Mouse (Mus musculus): ENCODE results near the gene Esrrg.

Gene Esrrg

DNA sequence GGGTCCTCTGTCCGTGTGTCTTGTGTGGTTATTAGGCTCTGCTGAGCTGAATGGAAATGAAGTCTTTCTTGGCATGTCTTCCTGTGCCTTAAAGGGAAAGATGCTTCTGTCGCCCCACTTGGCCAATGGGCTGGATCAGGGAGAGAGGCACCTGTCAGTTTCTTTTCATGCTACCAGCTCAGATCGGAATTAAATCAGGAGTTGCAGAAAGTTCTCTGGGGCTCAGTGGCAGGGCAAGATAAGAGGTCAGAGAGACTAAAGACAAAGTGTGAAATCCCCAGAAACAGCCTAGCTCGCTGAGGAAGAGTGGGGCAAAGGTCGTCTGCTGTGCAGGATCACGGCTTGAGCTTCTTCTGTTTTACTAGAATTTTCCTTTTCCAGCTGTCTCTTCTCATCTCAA, 97.5 kb downstream of the Esrrg start:
- no peak for DNase-seq (ENCODE audit: low read depth, low spot score)

DNA sequence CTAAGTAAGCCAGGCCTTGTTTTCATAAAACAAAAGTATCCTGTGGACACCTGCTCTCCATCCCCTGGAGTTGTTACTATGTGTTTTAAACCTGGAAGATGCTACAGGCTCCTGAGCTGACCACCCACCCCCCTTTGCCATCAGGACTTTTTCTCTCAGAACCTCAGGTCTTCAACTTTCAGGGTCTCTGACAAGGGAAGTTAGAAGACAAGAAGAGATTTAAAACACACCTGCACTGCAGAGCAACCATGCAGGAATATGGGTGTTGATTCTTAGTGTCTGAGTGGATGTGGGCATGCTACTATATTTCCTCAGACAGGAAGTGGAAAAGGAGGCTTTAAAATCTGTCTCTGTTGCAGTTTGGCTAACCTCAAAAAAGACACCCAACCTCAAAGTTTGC, 98.6 kb downstream of the Esrrg start:
- DNase-seq (ENCODE audit: low read depth, low spot score), result no peak

GRCm38 (mm10) chr1:187710434-187710948, 101.9 kb downstream of the Esrrg start:
- DNase-seq (ENCODE audit: low read depth, low spot score), result no peak

DNA sequence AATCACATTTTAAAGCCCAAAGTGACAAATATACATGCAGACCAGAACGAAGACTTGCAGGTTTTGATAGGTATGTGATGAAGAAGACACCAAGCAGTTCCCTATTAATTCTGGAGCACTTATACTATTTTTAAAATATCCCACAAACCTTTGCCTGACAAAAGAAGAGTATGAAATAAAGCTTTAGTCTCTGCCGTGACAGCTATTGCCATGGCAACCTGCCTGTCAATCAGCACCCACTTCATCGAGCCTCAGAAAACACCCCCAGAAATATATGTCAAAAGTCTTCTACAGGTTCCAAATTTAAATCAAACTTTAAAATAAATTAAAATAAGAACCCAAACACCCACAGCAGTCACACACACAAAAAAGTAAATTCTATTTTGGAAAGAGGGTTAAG, 112.4 kb downstream of the Esrrg start:
- DNase-seq (ENCODE audit: low read depth, low spot score), result no peak

GRCm38 (mm10) chr1:187722016-187722415, 113.4 kb downstream of the Esrrg start:
- no peak for DNase-seq (ENCODE audit: low read depth, low spot score)

GRCm38 (mm10) chr1:187724651-187725050, 116.1 kb downstream of the Esrrg start:
- DNase-seq (ENCODE audit: low read depth, low spot score), result peak; percentile 41

DNA sequence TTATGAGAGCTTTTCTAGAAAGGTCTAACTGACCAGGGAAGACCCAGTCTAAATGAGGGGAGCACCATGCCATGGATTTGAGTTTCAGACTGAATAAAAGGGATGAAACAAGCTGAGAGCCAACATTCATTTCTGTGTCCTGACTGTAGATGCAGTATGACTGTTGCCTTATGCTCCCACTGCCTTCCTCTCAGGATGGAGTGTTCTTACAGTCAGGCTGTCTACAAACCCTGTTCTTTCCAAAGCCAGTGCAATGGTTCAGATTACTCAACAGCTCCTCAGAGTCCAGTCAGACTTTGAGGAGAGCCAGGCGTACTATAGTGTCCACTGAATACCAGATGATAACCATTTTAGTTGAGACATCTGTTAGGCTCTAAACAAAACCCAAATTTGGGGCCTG, 116.8 kb downstream of the Esrrg start:
- DNase-seq (ENCODE audit: low read depth, low spot score), result no peak

- DNase-seq (ENCODE audit: low read depth, low spot score), result no peak
These were observed 122.6 kb downstream of the Esrrg start for GRCm38 (mm10) chr1:187731171-187731570.

GRCm38 (mm10) chr1:187736507-187736906, 127.9 kb downstream of the Esrrg start:
- peak; percentile 7 for DNase-seq (ENCODE audit: low read depth, low spot score)

GRCm38 (mm10) chr1:187737296-187737695, 128.7 kb downstream of the Esrrg start:
- no peak for DNase-seq (ENCODE audit: low read depth, low spot score)

DNA sequence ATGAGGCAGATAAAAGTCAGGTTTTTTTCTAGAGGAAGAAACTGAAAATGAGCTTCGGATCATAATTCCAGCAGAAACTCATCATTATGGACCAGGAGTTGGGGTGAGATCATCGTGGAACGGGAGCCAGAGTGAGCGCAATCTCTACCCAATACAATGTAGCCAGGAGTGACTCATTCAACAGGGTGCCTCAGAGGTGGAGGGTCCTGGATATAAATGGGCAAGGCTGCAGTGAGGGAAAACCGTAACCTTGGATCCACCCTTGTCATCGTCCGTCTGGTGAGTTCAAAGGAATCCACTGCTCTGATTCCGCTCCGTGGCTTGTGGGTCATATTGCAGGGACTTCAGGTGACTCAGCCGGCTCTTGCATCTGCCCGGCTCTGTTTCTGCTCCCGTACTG, 131.9 kb downstream of the Esrrg start:
- DNase-seq (ENCODE audit: low read depth, low spot score), result no peak

GRCm38 (mm10) chr1:187741306-187741705, 132.7 kb downstream of the Esrrg start:
- no peak for DNase-seq (ENCODE audit: low read depth, low spot score)

- no peak for DNase-seq (ENCODE audit: low read depth, low spot score)
These were observed 133.5 kb downstream of the Esrrg start for GRCm38 (mm10) chr1:187742071-187742470.

GRCm38 (mm10) chr1:187749294-187749693, 140.7 kb downstream of the Esrrg start:
- DNase-seq (ENCODE audit: low read depth, low spot score), result no peak

- DNase-seq (ENCODE audit: low read depth, low spot score), result no peak
These were observed 141.3 kb downstream of the Esrrg start for GRCm38 (mm10) chr1:187749931-187750330.

GRCm38 (mm10) chr1:187755528-187755927, 146.9 kb downstream of the Esrrg start:
- DNase-seq (ENCODE audit: low read depth, low spot score), result no peak

GRCm38 (mm10) chr1:187757981-187758380, 149.4 kb downstream of the Esrrg start:
- DNase-seq (ENCODE audit: low read depth, low spot score), result peak; percentile 11

DNA sequence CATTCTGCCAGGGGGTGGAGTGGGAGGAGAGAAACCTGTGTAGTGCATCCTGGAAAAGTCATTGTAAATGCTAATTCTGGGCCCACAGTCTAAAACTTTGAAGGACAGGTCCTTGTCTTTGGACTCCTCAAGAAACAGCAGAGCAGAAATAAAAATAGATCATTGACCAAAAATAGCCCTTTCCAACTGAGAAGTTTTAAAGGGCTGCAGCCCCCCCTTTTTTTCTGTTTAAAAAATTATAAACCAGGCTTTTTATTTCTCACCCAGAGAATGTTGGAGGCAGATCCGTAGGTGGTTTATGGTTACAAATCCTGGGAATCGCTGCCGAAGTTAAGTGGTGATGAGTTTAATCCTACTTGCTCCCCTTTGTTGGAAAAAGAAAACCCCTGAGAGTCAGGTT, 150.0 kb downstream of the Esrrg start:
- no peak for DNase-seq (ENCODE audit: low read depth, low spot score)

DNA sequence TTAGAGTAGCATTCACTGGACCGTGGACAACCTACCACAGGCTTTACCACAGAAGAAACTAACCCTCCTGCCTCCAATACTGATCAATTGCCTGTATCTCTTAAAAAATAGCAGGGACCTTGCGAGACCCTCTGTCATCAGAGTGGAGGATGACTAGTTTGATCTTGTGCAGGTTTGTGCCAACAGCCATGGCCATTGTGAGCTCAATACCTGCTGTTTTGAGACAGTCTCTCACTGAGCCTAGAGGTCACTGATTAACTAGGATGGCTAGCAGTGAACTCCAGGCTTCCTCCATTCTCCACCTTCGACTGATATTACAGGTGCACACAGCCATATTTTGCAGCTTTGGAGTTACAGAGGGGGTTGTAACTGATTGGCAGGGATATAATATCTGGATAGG, 150.9 kb downstream of the Esrrg start:
- DNase-seq (ENCODE audit: low read depth, low spot score), result no peak

DNA sequence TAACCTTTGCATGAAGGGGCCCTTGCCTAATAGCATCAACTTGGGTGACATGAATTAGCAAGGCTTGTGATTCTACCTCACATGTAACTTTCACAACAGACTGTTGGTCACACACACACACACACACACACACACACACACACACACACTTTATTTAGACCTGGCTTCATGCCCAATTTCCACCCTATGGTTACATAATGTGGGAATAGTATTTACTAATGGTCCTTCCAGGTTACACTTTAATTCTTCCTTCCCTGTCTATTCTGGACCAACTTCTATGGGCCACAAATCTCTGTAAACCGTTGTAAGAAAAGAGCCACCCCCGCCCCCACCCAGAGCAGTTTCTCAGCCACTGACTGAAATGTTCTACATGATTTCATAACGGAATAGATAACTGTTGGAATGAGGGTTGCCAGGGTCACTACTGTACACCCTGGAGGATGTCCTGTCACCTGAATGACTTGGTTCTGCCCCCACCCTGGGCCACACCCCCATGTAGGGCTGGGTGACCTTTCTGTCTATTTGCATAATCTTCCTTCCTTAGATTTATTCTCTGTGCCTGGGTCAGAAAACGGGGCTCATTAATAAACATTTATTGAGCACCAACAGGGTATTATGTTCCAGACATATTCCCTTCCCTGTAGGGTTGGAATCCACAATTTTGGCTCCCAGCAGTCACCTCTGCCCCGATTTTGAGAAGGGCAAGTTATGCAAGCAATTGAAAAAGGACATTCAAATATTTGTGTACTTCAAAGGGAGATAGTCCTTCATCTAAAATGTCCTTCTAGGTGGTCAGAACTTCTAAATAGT, 154.3 kb downstream of the Esrrg start:
- no peak for DNase-seq (ENCODE audit: low read depth, low spot score)

DNA sequence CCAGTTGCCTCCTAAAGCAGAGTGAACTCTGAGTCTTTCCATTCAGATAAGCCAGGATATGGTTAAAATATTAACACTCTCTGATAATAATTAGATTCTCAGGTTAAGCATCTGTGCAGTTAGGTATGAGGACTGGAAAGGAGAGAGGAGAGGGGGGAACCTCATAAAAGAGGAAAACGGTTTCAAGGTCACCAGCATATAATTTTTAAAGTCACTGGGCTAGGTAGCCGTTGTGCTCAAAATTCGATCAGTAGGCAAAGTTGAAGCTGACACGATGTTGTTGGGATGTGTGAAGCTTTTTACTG, 154.8 kb downstream of the Esrrg start:
- no peak for DNase-seq (ENCODE audit: low read depth, low spot score)

GRCm38 (mm10) chr1:187763821-187764220, 155.2 kb downstream of the Esrrg start:
- no peak for DNase-seq (ENCODE audit: low read depth, low spot score)

DNA sequence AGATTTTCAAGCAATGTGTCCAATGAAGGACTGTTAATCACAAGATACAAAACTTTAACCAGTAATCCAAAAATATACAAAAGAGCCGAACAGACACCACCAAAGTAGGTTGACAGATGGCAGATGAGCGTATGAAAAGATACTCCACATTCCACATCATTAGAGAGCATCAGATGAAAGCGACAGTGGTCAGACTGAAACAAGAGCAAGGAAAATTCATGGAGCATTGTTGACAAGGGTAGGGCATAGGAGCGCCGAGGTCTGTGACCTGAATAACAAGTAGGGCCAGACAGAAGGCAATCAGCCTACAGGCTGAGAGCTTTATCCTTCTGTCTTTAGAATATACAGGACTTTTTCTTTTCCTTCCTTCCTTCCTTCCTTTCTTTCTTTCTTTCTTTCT, 157.0 kb downstream of the Esrrg start:
- peak; percentile 31 for DNase-seq (ENCODE audit: low read depth, low spot score)

GRCm38 (mm10) chr1:187767355-187767754, 158.8 kb downstream of the Esrrg start:
- no peak for DNase-seq (ENCODE audit: low read depth, low spot score)
